Mouse (Mus musculus) adrenal gland, adult (tissue): ENCODE measurements around the gene Cep41.

ENCODE experiments used
- DNase-seq, 2 experiments: peaks; one replicate each; pipeline ENCODE4 v3.0.0; 2022 to 2023; ENCODE audit warnings: low spot score in 1 of 2; ENCODE audit not compliant: inconsistent age in 2 of 2

The Cep41 gene

GRCm38 (mm10) chr6:30711365-30711763 is 17.8 kb upstream of the Cep41 start:
- DNase-seq: no peak

GRCm38 (mm10) chr6:30710371-30711364 is 17.1 kb upstream of the Cep41 start:
- peak; percentile 47 to 67 for DNase-seq

GRCm38 (mm10) chr6:30709115-30709514 is 15.6 kb upstream of the Cep41 start:
- DNase-seq: no peak

GRCm38 (mm10) chr6:30703977-30704602 is 10.5 kb upstream of the Cep41 start:
- DNase-seq: no peak

- no peak for DNase-seq
Observed at GRCm38 (mm10) chr6:30703476-30703875, 9.9 kb upstream of the Cep41 start.

GRCm38 (mm10) chr6:30702881-30703280 is 9.3 kb upstream of the Cep41 start:
- DNase-seq: no peak

- DNase-seq: no peak
Observed at GRCm38 (mm10) chr6:30700182-30700581, 6.6 kb upstream of the Cep41 start.

GRCm38 (mm10) chr6:30698036-30698435 is 4.5 kb upstream of the Cep41 start:
- no peak for DNase-seq

- DNase-seq: no peak
Observed at GRCm38 (mm10) chr6:30697464-30697863, 3.9 kb upstream of the Cep41 start.

GRCm38 (mm10) chr6:30695124-30695523 is 1.6 kb upstream of the Cep41 start:
- no peak for DNase-seq

- DNase-seq: peak in 1 of 2 experiments; percentile 36
Observed at GRCm38 (mm10) chr6:30694209-30694608, 660 bp upstream of the Cep41 start.

- peak; percentile 39 to 72 for DNase-seq
Observed at GRCm38 (mm10) chr6:30692826-30693225, 723 bp downstream of the Cep41 start.

GRCm38 (mm10) chr6:30687198-30687597 is 6.4 kb downstream of the Cep41 start:
- DNase-seq: no peak

- no peak for DNase-seq
Observed at GRCm38 (mm10) chr6:30684570-30684969, 9.0 kb downstream of the Cep41 start.

GRCm38 (mm10) chr6:30681935-30682900 is 11.3 kb downstream of the Cep41 start:
- no peak for DNase-seq

- DNase-seq: no peak
Observed at GRCm38 (mm10) chr6:30680442-30680841, 13.1 kb downstream of the Cep41 start.

- DNase-seq: no peak
Observed at GRCm38 (mm10) chr6:30679567-30679966, 14.0 kb downstream of the Cep41 start.

GRCm38 (mm10) chr6:30678482-30678881 is 15.1 kb downstream of the Cep41 start:
- DNase-seq: no peak

- DNase-seq: no peak
Observed at GRCm38 (mm10) chr6:30677591-30677990, 16.0 kb downstream of the Cep41 start.

GRCm38 (mm10) chr6:30676506-30676905 is 17.0 kb downstream of the Cep41 start:
- no peak for DNase-seq

- peak; percentile 51 to 83 for DNase-seq
Observed at GRCm38 (mm10) chr6:30675281-30675771, 18.2 kb downstream of the Cep41 start.
